In genomic region chr7:49041334-49042070, GRCm38 (mm10) we compare ENCODE assay signal across 25 mouse cellular contexts.
A peak's percentile ranks its signal among the peaks of the same experiment; 100 is the strongest.
DNase-seq lines count a peak whose midpoint lies in the region; ATAC-seq and TF ChIP-seq lines count a peak whose summit lies in the region.
"Had no signal": no experiment of that assay in that cellular context is flagged by ENCODE, and none has a peak within 500 bp of the region (broad histone marks: within the 10 kb centered on the region; RNA-seq: fewer than 3 reads in every experiment).

No protein-coding gene starts in this region.

- H3K27me3 ChIP-seq in hindbrain, embryonic 10.5 days (ENCODE audit: insufficient read depth, poor library complexity, severe bottlenecking): peaks cover 6% of the 10 kb centered on the region; the same call in 1 of the 2 replicates
- H3K27me3 ChIP-seq in hindbrain, embryonic 16.5 days (replicated peaks; ENCODE audit: control insufficient read depth, insufficient read depth, low read length): no peaks in the 10 kb centered on the region
- H3K27me3 ChIP-seq in lung, postnatal 0 days (replicated peaks; ENCODE audit: insufficient read depth, low read length): no peaks in the 10 kb centered on the region
- no peaks in the 10 kb centered on the region; the same call in 1 of the 2 replicates for H3K27me3 ChIP-seq in neural tube, embryonic 13.5 days
- peaks cover 12% of the 10 kb centered on the region; the same call in 1 of the 2 replicates for H3K27me3 ChIP-seq in forebrain, embryonic 12.5 days
- H3K27me3 ChIP-seq: heart, embryonic 12.5 days; kidney, embryonic 15.5 days; limb, embryonic 12.5 days; neural tube, embryonic 15.5 days had no signal

- ATAC-seq in hindbrain, embryonic 16.5 days: no peak
- ATAC-seq in lung, postnatal 0 days: peak; percentile 71
- ATAC-seq in neural tube, embryonic 13.5 days (ENCODE audit: low read depth): no peak
- ATAC-seq in forebrain, embryonic 12.5 days (ENCODE audit: low FRiP score): no peak
- ATAC-seq: forebrain, embryonic 14.5 days; intestine, postnatal 0 days; liver, postnatal 0 days had no signal

- H3K4me3 ChIP-seq in hindbrain, embryonic 10.5 days: no peak overlapping the region
- H3K4me3 ChIP-seq in hindbrain, embryonic 16.5 days (ENCODE audit: low read length): no peak overlapping the region
- H3K4me3 ChIP-seq in lung, postnatal 0 days (ENCODE audit: low read depth, low read length): no peak overlapping the region
- H3K4me3 ChIP-seq in neural tube, embryonic 13.5 days: no peak overlapping the region
- no peak overlapping the region for H3K4me3 ChIP-seq in forebrain, embryonic 12.5 days (replicated peaks)
- H3K4me3 ChIP-seq: gastrocnemius, adult 2 months; heart, embryonic 12.5 days; kidney, embryonic 15.5 days; limb, embryonic 12.5 days; megakaryocyte, embryonic 14.5 days; myocyte; neural tube, embryonic 15.5 days had no signal

- peak; percentile 50 for DNase-seq in hindbrain, embryonic 10.5 days (ENCODE audit: low spot score)
- peak; percentile 78 for DNase-seq in lung, postnatal 0 days (ENCODE audit: low spot score)
- DNase-seq in lung, postnatal 25 days (ENCODE audit: low spot score): no peak
- no peak for DNase-seq in neural tube, embryonic 10.5 days (ENCODE audit: extremely low spot score, low spot score)
- DNase-seq: adrenal gland, postnatal 36 days; cerebellum, adult 9-10 months; gastrocnemius, adult 2 months; heart, postnatal 14 days; kidney, postnatal 36 days; liver, postnatal 0 days; right cerebral cortex, adult 18-20 months; right cerebral cortex, postnatal 4 days; thymus, postnatal 25 days had no signal

- no peaks in the 10 kb centered on the region for H3K9me3 ChIP-seq in hindbrain, embryonic 10.5 days
- no peaks in the 10 kb centered on the region for H3K9me3 ChIP-seq in hindbrain, embryonic 16.5 days (ENCODE audit: control insufficient read depth, low read length)
- no peaks in the 10 kb centered on the region for H3K9me3 ChIP-seq in lung, postnatal 0 days (ENCODE audit: low read length)
- no peaks in the 10 kb centered on the region for H3K9me3 ChIP-seq in neural tube, embryonic 13.5 days
- no peaks in the 10 kb centered on the region for H3K9me3 ChIP-seq in forebrain, embryonic 12.5 days
- H3K9me3 ChIP-seq: heart, embryonic 12.5 days; kidney, embryonic 15.5 days; limb, embryonic 12.5 days; megakaryocyte, embryonic 14.5 days; neural tube, embryonic 15.5 days had no signal

- no peaks in the 10 kb centered on the region for H3K36me3 ChIP-seq in hindbrain, embryonic 10.5 days
- no peaks in the 10 kb centered on the region for H3K36me3 ChIP-seq in hindbrain, embryonic 16.5 days (ENCODE audit: control insufficient read depth, insufficient read depth, low read length)
- H3K36me3 ChIP-seq in lung, postnatal 0 days (ENCODE audit: insufficient read depth, low read length): no peaks in the 10 kb centered on the region
- no peaks in the 10 kb centered on the region for H3K36me3 ChIP-seq in neural tube, embryonic 13.5 days
- H3K36me3 ChIP-seq in forebrain, embryonic 12.5 days (replicated peaks): no peaks in the 10 kb centered on the region
- H3K36me3 ChIP-seq: heart, embryonic 12.5 days; kidney, embryonic 15.5 days; limb, embryonic 12.5 days; neural tube, embryonic 15.5 days had no signal

- peak overlapping the region; percentile 72 for H3K27ac ChIP-seq in hindbrain, embryonic 10.5 days
- H3K27ac ChIP-seq in hindbrain, embryonic 16.5 days (ENCODE audit: low read depth, low read length): no peak overlapping the region
- peak overlapping the region; percentile 32; the same call in 1 of the 2 replicates for H3K27ac ChIP-seq in lung, postnatal 0 days (ENCODE audit: low read length)
- peak overlapping the region; percentile 25 for H3K27ac ChIP-seq in neural tube, embryonic 13.5 days (replicated peaks)
- H3K27ac ChIP-seq in forebrain, embryonic 12.5 days: no peak overlapping the region
- H3K27ac ChIP-seq: gastrocnemius, adult 2 months; kidney, embryonic 15.5 days; limb, embryonic 12.5 days; neural tube, embryonic 15.5 days had no signal

- no peak overlapping the region for H3K9ac ChIP-seq in hindbrain, embryonic 16.5 days (ENCODE audit: low read depth, low read length)
- H3K9ac ChIP-seq in lung, postnatal 0 days (replicated peaks; ENCODE audit: low read depth): no peak overlapping the region
- no peak overlapping the region for H3K9ac ChIP-seq in neural tube, embryonic 13.5 days
- H3K9ac ChIP-seq in forebrain, embryonic 12.5 days: no peak overlapping the region
- H3K9ac ChIP-seq: heart, embryonic 12.5 days; kidney, embryonic 15.5 days; limb, embryonic 12.5 days; liver, postnatal 0 days; neural tube, embryonic 15.5 days had no signal

- TF ChIP-seq EP300 in lung, postnatal 0 days (IDR thresholded peaks at IDR 0.05): no peak

- 32% methylated on average over 4 of the region's 4 CpGs for WGBS in hindbrain, embryonic 10.5 days
- 37% methylated on average over 4 of the region's 4 CpGs for WGBS in hindbrain, embryonic 16.5 days
- 42% methylated on average over 4 of the region's 4 CpGs for WGBS in lung, postnatal 0 days
- 30% methylated on average over 4 of the region's 4 CpGs for WGBS in neural tube, embryonic 13.5 days
- WGBS in forebrain, embryonic 12.5 days: 55% methylated on average over 4 of the region's 4 CpGs

- H3K4me1 ChIP-seq in hindbrain, embryonic 10.5 days (replicated peaks): peaks cover 81% of the 10 kb centered on the region
- peaks cover 11% of the 10 kb centered on the region for H3K4me1 ChIP-seq in hindbrain, embryonic 16.5 days (ENCODE audit: control insufficient read depth, insufficient read depth, low read depth, low read length)
- no peaks in the 10 kb centered on the region; the same call in 1 of the 2 replicates for H3K4me1 ChIP-seq in lung, postnatal 0 days (ENCODE audit: insufficient read depth, low read depth, low read length)
- H3K4me1 ChIP-seq in neural tube, embryonic 13.5 days (replicated peaks): peaks cover 67% of the 10 kb centered on the region
- H3K4me1 ChIP-seq in forebrain, embryonic 12.5 days: peaks cover 40% of the 10 kb centered on the region

- no peak for TF ChIP-seq CTCF in lung, postnatal 0 days (IDR thresholded peaks at IDR 0.05)

- H3K4me2 ChIP-seq in hindbrain, embryonic 16.5 days (ENCODE audit: low read length): no peak overlapping the region
- no peak overlapping the region for H3K4me2 ChIP-seq in lung, postnatal 0 days (replicated peaks; ENCODE audit: low read depth, low read length)
- no peak overlapping the region for H3K4me2 ChIP-seq in neural tube, embryonic 13.5 days
- H3K4me2 ChIP-seq in forebrain, embryonic 12.5 days: no peak overlapping the region
- H3K4me2 ChIP-seq: heart, embryonic 12.5 days; kidney, embryonic 15.5 days; limb, embryonic 12.5 days; liver, embryonic 11.5 days; neural tube, embryonic 15.5 days had no signal

Comparison
In these comparisons a context has a peak if more than half of its experiments do, and no peak if none do; other contexts are left out.
1. DNase-seq: peak in hindbrain, embryonic 10.5 days (single experiment) and lung, postnatal 0 days (single experiment); none in lung, postnatal 25 days (single experiment) and neural tube, embryonic 10.5 days (single experiment).
2. H3K27ac ChIP-seq: peak in hindbrain, embryonic 10.5 days (single experiment), lung, postnatal 0 days (single experiment) and neural tube, embryonic 13.5 days (single experiment); none in hindbrain, embryonic 16.5 days (single experiment) and forebrain, embryonic 12.5 days (single experiment).